Mouse (Mus musculus): ENCODE results near the gene Endou. TPM values are rescaled to one million over a fixed set of nuclear protein-coding genes. Genes with fewer than 3 reads are reported as not detected.
A peak's percentile ranks its signal among the peaks of the same experiment; 100 is the strongest.
"Not testable (repeated sequence)": the region's sequence is repeated elsewhere in the genome, so short reads cannot be mapped to it uniquely, and the experiment has no call there.

Gene Endou
- polyA plus RNA-seq, 1 experiment from 2014 or later: not detected

DNA sequence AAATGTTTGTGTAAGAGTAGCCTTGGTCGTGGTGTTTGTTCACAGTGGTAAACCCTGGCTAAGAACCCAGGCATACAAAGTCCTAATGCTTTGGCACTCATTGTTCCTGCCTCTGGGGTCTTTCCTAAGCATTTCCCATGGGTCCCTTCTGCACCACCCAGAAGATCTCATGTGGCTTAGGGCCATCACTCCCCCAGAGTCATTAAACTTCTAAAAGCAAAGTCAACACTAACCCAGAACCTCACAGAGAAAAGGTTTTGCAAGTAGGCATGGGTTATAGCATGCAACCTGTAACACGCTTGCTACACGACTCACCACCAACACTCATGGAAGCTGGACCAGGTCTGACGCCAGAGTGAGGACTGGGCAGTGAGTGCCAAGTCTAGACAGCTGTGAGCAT lies 56.7 kb downstream of the Endou start:
- Histone ChIP-seq H3K9ac (ENCODE audit: low read length) (no peak overlapping the region), H3K9me3 (ENCODE audit: control insufficient read depth, low read length) (no peaks in the 10 kb centered on the region), H3K4me1 (replicated peaks; ENCODE audit: control insufficient read depth, insufficient read depth, low read length) (no peaks in the 10 kb centered on the region), H3K27me3 (replicated peaks; ENCODE audit: control insufficient read depth, insufficient read depth, low read length) (no peaks in the 10 kb centered on the region), H3K4me2 (ENCODE audit: low read length) (no peak overlapping the region), H3K4me3 (ENCODE audit: low read depth, low read length) (no peak overlapping the region), H3K36me3 (ENCODE audit: control insufficient read depth, insufficient read depth, low read length) (peaks cover 49% of the 10 kb centered on the region), H3K27ac (ENCODE audit: low read depth) (no peak overlapping the region)
- DNase-seq (ENCODE audit: low spot score) (no peak), ATAC-seq (replicated peaks; ENCODE audit: low FRiP score, low TSS enrichment, low read depth) (no peak)
- WGBS: 96% methylated on average over 4 of the region's 4 CpGs

DNA sequence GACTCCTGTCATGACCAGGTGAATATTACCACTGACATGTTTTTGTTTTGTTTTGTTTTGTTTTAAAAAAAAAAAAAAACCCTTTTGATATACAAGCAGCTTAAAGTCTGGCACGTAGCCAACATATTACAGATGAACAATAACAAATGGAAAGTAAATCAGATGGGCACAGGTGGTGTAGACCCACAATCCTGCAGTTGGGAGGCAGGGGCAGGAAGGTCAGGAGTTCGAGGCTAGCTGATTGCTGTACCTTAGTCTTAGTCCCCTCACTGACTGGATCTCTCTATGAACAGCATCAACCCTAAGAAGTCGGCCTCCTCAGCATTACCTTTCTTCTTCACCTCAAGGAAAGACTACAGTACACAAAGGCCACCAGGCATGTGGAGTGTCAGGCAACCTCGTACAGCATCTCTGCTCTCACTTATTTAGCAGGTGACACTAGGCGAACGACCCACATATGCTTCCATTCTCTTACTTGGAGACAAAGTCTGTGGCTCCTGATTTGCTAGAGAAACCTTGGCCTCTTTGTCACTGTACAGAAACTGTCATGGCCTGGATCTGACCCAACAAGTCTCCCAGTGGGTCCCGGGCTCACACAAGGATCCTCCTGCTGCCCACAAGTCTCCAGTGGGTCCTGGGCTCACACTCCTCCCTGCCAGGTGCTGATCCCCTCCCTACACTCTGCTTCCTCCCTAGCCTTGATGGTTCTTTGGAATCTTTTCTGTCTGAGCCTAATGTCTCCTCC lies 57.7 kb downstream of the Endou start:
- Histone ChIP-seq H3K9me3 (ENCODE audit: control insufficient read depth, low read length) (no peaks in the 10 kb centered on the region), H3K4me3 (ENCODE audit: low read depth, low read length) (no peak overlapping the region), H3K4me1 (replicated peaks; ENCODE audit: control insufficient read depth, insufficient read depth, low read length) (no peaks in the 10 kb centered on the region), H3K36me3 (ENCODE audit: control insufficient read depth, insufficient read depth, low read length) (peaks cover 46% of the 10 kb centered on the region), H3K4me2 (ENCODE audit: low read length) (no peak overlapping the region), H3K27ac (ENCODE audit: low read depth) (no peak overlapping the region), H3K27me3 (replicated peaks; ENCODE audit: control insufficient read depth, insufficient read depth, low read length) (no peaks in the 10 kb centered on the region), H3K9ac (ENCODE audit: low read length) (no peak overlapping the region)
- DNase-seq (ENCODE audit: low spot score) (no peak), ATAC-seq (replicated peaks; ENCODE audit: low FRiP score, low TSS enrichment, low read depth) (no peak)
- 89% methylated on average over 7 of the region's 7 CpGs for WGBS

DNA sequence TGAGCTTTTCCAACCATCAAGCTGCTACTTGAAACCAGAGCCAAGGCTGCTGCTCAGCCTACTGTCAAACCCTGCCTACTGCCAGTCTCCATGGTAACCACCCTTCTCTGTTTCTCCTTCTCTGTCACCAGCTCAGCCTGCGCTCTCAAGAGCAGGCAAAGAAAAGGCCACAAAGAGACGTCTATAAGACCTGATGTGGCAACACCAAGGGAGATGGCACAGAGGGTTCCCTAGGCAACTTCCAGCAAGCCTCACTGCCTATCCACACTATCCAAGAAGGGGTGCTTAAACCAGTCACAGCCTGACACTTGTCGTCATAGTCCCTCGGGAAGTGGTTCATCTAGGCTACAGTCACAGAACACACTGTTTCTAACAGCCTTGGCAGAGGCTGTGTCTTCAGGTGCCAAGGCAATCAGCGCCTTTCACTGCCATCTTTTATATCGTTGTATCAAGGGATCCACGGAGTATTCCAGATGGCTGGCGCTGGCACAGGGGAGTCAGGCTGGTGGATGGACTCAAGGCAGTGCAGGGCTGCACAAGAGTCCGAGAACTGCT lies 58.9 kb downstream of the Endou start:
- Histone ChIP-seq H3K4me2 (ENCODE audit: low read length) (no peak overlapping the region), H3K27ac (ENCODE audit: low read depth) (no peak overlapping the region), H3K9me3 (ENCODE audit: control insufficient read depth, low read length) (no peaks in the 10 kb centered on the region), H3K9ac (ENCODE audit: low read length) (no peak overlapping the region), H3K36me3 (ENCODE audit: control insufficient read depth, insufficient read depth, low read length) (peaks cover 35% of the 10 kb centered on the region), H3K27me3 (replicated peaks; ENCODE audit: control insufficient read depth, insufficient read depth, low read length) (no peaks in the 10 kb centered on the region), H3K4me3 (ENCODE audit: low read depth, low read length) (no peak overlapping the region), H3K4me1 (replicated peaks; ENCODE audit: control insufficient read depth, insufficient read depth, low read length) (no peaks in the 10 kb centered on the region)
- ATAC-seq (replicated peaks; ENCODE audit: low FRiP score, low TSS enrichment, low read depth): no peak
- no peak for DNase-seq (ENCODE audit: low spot score)
- WGBS: 77% methylated on average over 9 of the region's 9 CpGs

- H3K4me3 ChIP-seq (ENCODE audit: low read depth, low read length): no peak overlapping the region
Observed at GRCm38 (mm10) chr15:97670554-97670953, 60.6 kb downstream of the Endou start.

DNA sequence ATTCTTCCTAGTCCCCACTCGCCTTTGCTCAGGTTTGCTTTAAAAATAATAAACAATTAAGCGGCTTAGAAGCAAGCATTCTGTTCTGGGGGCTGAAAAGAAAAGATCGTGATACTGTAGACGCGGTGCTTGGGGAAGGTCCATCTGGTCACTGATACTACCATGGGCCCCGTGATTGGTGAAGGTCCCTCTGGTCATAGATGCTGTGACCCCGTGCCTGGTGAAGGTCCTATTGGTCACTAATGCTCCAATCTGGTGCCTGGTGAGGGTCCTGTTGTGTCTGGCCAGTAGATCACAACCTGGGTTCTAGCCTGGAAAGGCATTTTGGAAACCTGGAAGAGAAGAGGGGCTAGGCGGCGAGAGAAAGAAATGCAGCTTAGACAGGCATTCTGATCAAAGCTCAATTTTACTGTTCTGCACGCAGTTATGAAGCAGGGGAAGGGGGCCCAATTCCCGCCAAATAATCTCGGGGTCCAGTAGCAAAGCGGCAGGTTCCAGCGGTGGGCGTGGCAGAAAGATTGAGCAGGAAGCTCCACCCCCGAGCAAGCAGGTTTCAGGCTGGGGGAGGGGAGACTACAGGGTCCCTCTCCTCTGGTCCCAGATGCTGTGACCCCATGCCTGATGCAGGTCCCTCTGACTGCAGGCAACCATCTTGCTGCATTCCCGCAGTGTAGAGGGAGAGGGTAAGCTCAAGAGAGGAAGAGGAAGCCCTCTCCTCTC lies 62.8 kb downstream of the Endou start:
- H3K9ac ChIP-seq (ENCODE audit: low read length); H3K4me3 ChIP-seq (ENCODE audit: low read depth, low read length); H3K27me3 ChIP-seq (replicated peaks; ENCODE audit: control insufficient read depth, insufficient read depth, low read length); DNase-seq (ENCODE audit: low spot score); H3K4me1 ChIP-seq (replicated peaks; ENCODE audit: control insufficient read depth, insufficient read depth, low read length); H3K36me3 ChIP-seq (ENCODE audit: control insufficient read depth, insufficient read depth, low read length); H3K27ac ChIP-seq (ENCODE audit: low read depth); H3K4me2 ChIP-seq (ENCODE audit: low read length); ATAC-seq (replicated peaks; ENCODE audit: low FRiP score, low TSS enrichment, low read depth); H3K9me3 ChIP-seq (ENCODE audit: control insufficient read depth, low read length): not testable (repeated sequence)
- 67% methylated on average over 16 of the region's 17 CpGs for WGBS

More at GRCm38 (mm10) chr15:97670554-97670953, 60.6 kb downstream of the Endou start:
- DNase-seq (ENCODE audit: low spot score): no peak
- H3K4me2 ChIP-seq (ENCODE audit: low read length): no peak overlapping the region
- H3K36me3 ChIP-seq (ENCODE audit: control insufficient read depth, insufficient read depth, low read length): peaks cover 18% of the 10 kb centered on the region
- no peak overlapping the region for H3K27ac ChIP-seq (ENCODE audit: low read depth)
- no peaks in the 10 kb centered on the region for H3K9me3 ChIP-seq (ENCODE audit: control insufficient read depth, low read length)
- H3K4me1 ChIP-seq (replicated peaks; ENCODE audit: control insufficient read depth, insufficient read depth, low read length): no peaks in the 10 kb centered on the region
- WGBS: 84% methylated on average over 6 of the region's 6 CpGs
- ATAC-seq (replicated peaks; ENCODE audit: low FRiP score, low TSS enrichment, low read depth): no peak
- no peak overlapping the region for H3K9ac ChIP-seq (ENCODE audit: low read length)
- no peaks in the 10 kb centered on the region for H3K27me3 ChIP-seq (replicated peaks; ENCODE audit: control insufficient read depth, insufficient read depth, low read length)

GRCm38 (mm10) chr15:97667437-97667836 lies 63.7 kb downstream of the Endou start:
- no peaks in the 10 kb centered on the region for H3K4me1 ChIP-seq (replicated peaks; ENCODE audit: control insufficient read depth, insufficient read depth, low read length)

DNA sequence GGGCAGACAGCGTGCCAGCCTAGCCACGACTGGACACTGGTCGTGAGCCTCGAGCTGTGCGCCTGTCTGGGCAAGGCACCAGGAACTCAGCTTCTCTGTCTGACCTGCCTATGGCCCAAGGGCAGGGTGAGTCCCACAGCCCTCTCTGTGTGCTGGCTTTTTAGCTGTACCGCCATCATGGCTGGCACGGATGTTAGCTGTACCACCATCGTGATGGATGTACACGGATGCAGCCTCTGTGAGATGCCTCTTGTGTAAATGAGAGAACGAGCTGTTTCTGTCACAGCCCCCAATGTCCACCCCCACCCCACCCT lies 64.7 kb downstream of the Endou start:
- no peak for DNase-seq (ENCODE audit: low spot score)
- Histone ChIP-seq H3K9me3 (ENCODE audit: control insufficient read depth, low read length) (no peaks in the 10 kb centered on the region), H3K9ac (ENCODE audit: low read length) (no peak overlapping the region), H3K4me1 (replicated peaks; ENCODE audit: control insufficient read depth, insufficient read depth, low read length) (no peaks in the 10 kb centered on the region), H3K27me3 (replicated peaks; ENCODE audit: control insufficient read depth, insufficient read depth, low read length) (no peaks in the 10 kb centered on the region), H3K4me3 (ENCODE audit: low read depth, low read length) (no peak overlapping the region), H3K36me3 (ENCODE audit: control insufficient read depth, insufficient read depth, low read length) (no peaks in the 10 kb centered on the region), H3K27ac (ENCODE audit: low read depth) (no peak overlapping the region), H3K4me2 (ENCODE audit: low read length) (no peak overlapping the region)
- 91% methylated on average over 10 of the region's 10 CpGs for WGBS
- no peak for ATAC-seq (replicated peaks; ENCODE audit: low FRiP score, low TSS enrichment, low read depth)

More at GRCm38 (mm10) chr15:97667437-97667836, 63.7 kb downstream of the Endou start:
- peak; percentile 86 for DNase-seq (ENCODE audit: low spot score)
- ATAC-seq (replicated peaks; ENCODE audit: low FRiP score, low TSS enrichment, low read depth): no peak
- Histone ChIP-seq H3K27me3 (replicated peaks; ENCODE audit: control insufficient read depth, insufficient read depth, low read length) (no peaks in the 10 kb centered on the region), H3K4me3 (ENCODE audit: low read depth, low read length) (no peak overlapping the region), H3K36me3 (ENCODE audit: control insufficient read depth, insufficient read depth, low read length) (no peaks in the 10 kb centered on the region), H3K9ac (ENCODE audit: low read length) (no peak overlapping the region), H3K27ac (ENCODE audit: low read depth) (no peak overlapping the region), H3K4me2 (ENCODE audit: low read length) (no peak overlapping the region), H3K9me3 (ENCODE audit: control insufficient read depth, low read length) (no peaks in the 10 kb centered on the region)
- 37% methylated on average over 7 of the region's 7 CpGs for WGBS

DNA sequence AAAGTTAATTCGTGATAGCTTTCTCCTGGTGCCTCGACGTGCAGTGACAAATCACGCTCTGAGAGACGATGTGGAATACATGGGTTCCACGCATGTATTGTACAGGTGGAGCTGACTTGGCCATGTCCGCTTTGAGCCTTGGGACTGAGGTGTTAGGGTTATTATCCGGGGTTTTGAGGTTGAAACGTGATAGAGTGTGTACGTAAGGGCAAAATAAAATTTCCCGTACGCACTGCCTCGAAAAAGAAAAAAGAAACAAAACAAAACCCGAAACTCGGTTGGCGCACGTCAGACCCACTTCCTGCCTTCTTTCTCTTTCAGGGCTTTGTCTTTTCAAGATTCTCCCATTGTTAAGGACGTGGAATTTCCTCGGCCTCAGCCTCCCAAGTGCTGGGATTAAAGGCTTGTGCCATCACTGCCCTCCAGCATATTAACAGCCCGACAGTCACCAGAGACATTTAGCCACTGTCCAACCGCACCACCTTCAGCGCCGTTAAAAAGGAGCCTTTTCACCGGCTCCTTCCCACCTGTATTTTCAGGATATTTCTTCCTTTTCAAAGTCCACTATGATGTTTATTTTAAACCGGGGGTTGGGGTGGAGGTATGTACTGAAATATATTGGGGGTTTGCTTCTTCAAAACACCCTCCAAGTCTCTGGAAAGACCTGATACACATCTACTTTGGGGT lies 65.2 kb downstream of the Endou start:
- H3K4me1 ChIP-seq (replicated peaks; ENCODE audit: control insufficient read depth, insufficient read depth, low read length): no peaks in the 10 kb centered on the region
- no peak overlapping the region for H3K27ac ChIP-seq (ENCODE audit: low read depth)
- no peaks in the 10 kb centered on the region for H3K36me3 ChIP-seq (ENCODE audit: control insufficient read depth, insufficient read depth, low read length)
- DNase-seq (ENCODE audit: low spot score) (peak; percentile 33), ATAC-seq (replicated peaks; ENCODE audit: low FRiP score, low TSS enrichment, low read depth) (no peak)
- no peak overlapping the region for H3K4me2 ChIP-seq (ENCODE audit: low read length)
- no peak overlapping the region for H3K4me3 ChIP-seq (ENCODE audit: low read depth, low read length)
- WGBS: 76% methylated on average over 25 of the region's 25 CpGs
- no peaks in the 10 kb centered on the region for H3K9me3 ChIP-seq (ENCODE audit: control insufficient read depth, low read length)
- no peak overlapping the region for H3K9ac ChIP-seq (ENCODE audit: low read length)
- H3K27me3 ChIP-seq (replicated peaks; ENCODE audit: control insufficient read depth, insufficient read depth, low read length): no peaks in the 10 kb centered on the region

Data from intestine, embryonic 14.5 days (tissue).